Mouse (Mus musculus) C2C12 (cell line): ENCODE data around the gene Aptx.

Source experiments
- CTCF ChIP-seq: IDR thresholded peaks from one replicate; pipeline ENCODE4 v1.5.1; 2011; ENCODE audit not compliant: control insufficient read depth, insufficient read depth, insufficient read length
- MAX ChIP-seq: IDR thresholded peaks from one replicate; pipeline ENCODE4 v1.6.1; 2011; ENCODE audit warnings: mild to moderate bottlenecking, control low read depth

- TF ChIP-seq MAX (no peak), CTCF (no peak)
These were observed 19.7 kb downstream of the Aptx start for GRCm38 (mm10) chr4:40683306-40683705.
